Mouse (Mus musculus): ENCODE data around the gene Dst. TPM values are rescaled to one million over a fixed set of nuclear protein-coding genes. Genes with fewer than 3 reads are reported as not detected.

The Dst gene
- total and polyA plus RNA-seq, 2 experiments from 2014 or later = 31.7 to 155 TPM

DNA sequence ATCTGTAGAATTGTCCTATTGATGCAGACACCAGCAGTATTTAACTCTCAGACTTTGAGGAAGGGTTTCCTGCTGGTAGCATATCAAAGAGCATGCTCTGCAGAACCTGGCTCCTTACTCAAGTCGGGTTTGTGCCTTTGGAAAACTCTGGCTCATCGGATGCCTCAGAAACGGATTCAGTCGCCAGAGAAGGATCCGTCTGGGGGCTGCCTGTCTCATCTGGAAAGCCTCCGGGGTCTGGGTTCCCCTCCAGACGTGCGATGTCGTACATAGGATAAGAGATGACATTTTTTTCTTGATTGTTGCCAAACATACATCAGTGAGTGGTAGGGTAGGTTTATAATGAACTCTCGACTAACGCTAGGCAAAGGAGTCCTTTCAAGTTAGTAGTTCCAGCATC lies 361.6 kb downstream of the Dst start:
- Histone ChIP-seq H3K27ac (ENCODE audit: low read depth, low read length) (no peak overlapping the region), H3K36me3 (ENCODE audit: insufficient read depth, low read length) (peaks cover 61% of the 10 kb centered on the region), H3K4me1 (ENCODE audit: insufficient read depth, low read length) (no peaks in the 10 kb centered on the region), H3K4me3 (ENCODE audit: low read depth, low read length) (no peak overlapping the region), H3K27me3 (ENCODE audit: insufficient read depth, low read length) (no peaks in the 10 kb centered on the region), H3K4me2 (ENCODE audit: low read depth, low read length, poor library complexity, severe bottlenecking) (no peak overlapping the region), H3K9me3 (ENCODE audit: low read length) (no peaks in the 10 kb centered on the region), H3K9ac (replicated peaks; ENCODE audit: low read length, poor library complexity, severe bottlenecking) (no peak overlapping the region)
- WGBS = 87% methylated on average over 11 of the region's 11 CpGs
- no peak for DNase-seq (ENCODE audit: low spot score)
- TF ChIP-seq CTCF (IDR thresholded peaks at IDR 0.05) = no peak
- no peak for ATAC-seq (ENCODE audit: low FRiP score)

DNA sequence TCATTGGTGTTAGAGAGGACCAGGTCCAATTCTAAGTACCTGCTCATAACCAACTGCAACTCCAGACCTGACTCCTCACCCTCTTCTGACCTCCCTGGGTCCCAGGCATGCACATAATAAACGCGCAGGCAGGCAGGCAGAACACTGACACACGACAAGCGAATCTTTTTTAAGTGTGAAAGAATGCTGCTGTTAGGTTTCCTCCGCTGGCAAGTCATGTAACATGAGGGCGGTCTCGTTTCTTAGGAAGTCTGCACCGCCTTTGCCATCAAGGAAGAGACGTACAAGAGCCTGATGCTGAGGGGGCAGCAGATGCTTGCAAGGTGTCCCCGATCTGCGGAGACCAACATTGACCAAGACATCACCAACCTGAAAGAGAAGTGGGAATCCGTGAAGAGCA lies 365.9 kb downstream of the Dst start:
- Histone ChIP-seq H3K9ac (replicated peaks; ENCODE audit: low read length, poor library complexity, severe bottlenecking) (no peak overlapping the region), H3K9me3 (ENCODE audit: low read length) (no peaks in the 10 kb centered on the region), H3K4me3 (ENCODE audit: low read depth, low read length) (no peak overlapping the region), H3K36me3 (ENCODE audit: insufficient read depth, low read length) (peaks cover 77% of the 10 kb centered on the region), H3K4me1 (ENCODE audit: insufficient read depth, low read length) (no peaks in the 10 kb centered on the region), H3K27ac (ENCODE audit: low read depth, low read length) (no peak overlapping the region), H3K4me2 (ENCODE audit: low read depth, low read length, poor library complexity, severe bottlenecking) (no peak overlapping the region), H3K27me3 (ENCODE audit: insufficient read depth, low read length) (no peaks in the 10 kb centered on the region)
- DNase-seq (ENCODE audit: low spot score) (no peak), ATAC-seq (ENCODE audit: low FRiP score) (no peak)
- 96% methylated on average over 12 of the region's 12 CpGs for WGBS
- TF ChIP-seq CTCF (IDR thresholded peaks at IDR 0.05) = no peak

GRCm38 (mm10) chr1:34275787-34276186 lies 367.8 kb downstream of the Dst start:
- 96% methylated on average over 13 of the region's 13 CpGs for WGBS
- ATAC-seq (ENCODE audit: low FRiP score) (no peak), DNase-seq (ENCODE audit: low spot score) (no peak)
- no peak for TF ChIP-seq CTCF (IDR thresholded peaks at IDR 0.05)
- H3K4me3 ChIP-seq (ENCODE audit: low read depth, low read length) = no peak overlapping the region
- no peaks in the 10 kb centered on the region for H3K27me3 ChIP-seq (ENCODE audit: insufficient read depth, low read length)
- no peaks in the 10 kb centered on the region for H3K9me3 ChIP-seq (ENCODE audit: low read length)
- H3K36me3 ChIP-seq (ENCODE audit: insufficient read depth, low read length) = peaks cover 67% of the 10 kb centered on the region
- no peaks in the 10 kb centered on the region for H3K4me1 ChIP-seq (ENCODE audit: insufficient read depth, low read length)
- no peak overlapping the region for H3K9ac ChIP-seq (replicated peaks; ENCODE audit: low read length, poor library complexity, severe bottlenecking)
- H3K4me2 ChIP-seq (ENCODE audit: low read depth, low read length, poor library complexity, severe bottlenecking) = no peak overlapping the region
- H3K27ac ChIP-seq (ENCODE audit: low read depth, low read length) = no peak overlapping the region

- TF ChIP-seq CTCF (IDR thresholded peaks at IDR 0.05) = no peak
Observed at GRCm38 (mm10) chr1:34276756-34277155, 368.7 kb downstream of the Dst start.

DNA sequence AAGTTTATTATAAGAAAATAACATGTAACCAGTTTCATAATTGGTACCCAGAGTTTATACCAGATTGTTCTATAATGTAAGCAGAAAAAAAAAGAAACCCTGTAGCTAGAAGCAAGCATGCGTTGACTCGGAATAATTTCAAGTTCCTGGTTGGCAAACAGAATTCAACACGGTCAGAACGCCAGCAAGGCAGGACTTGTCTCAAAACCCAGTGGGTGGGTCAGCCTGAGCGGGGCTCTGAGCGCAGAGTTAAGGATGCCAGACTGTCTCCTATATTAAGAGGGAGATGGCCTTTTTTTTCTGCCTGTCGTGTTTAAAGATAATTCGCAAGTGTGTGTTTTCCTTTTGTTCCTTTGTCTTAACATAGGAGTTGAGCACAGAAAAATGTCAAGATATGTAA lies 369.2 kb downstream of the Dst start:
- no peak for DNase-seq (ENCODE audit: low spot score)
- no peak overlapping the region for H3K27ac ChIP-seq (ENCODE audit: low read depth, low read length)
- no peaks in the 10 kb centered on the region for H3K4me1 ChIP-seq (ENCODE audit: insufficient read depth, low read length)
- no peak overlapping the region for H3K4me3 ChIP-seq (ENCODE audit: low read depth, low read length)
- no peak for ATAC-seq (ENCODE audit: low FRiP score)
- H3K27me3 ChIP-seq (ENCODE audit: insufficient read depth, low read length) = no peaks in the 10 kb centered on the region
- H3K36me3 ChIP-seq (ENCODE audit: insufficient read depth, low read length) = peaks cover 53% of the 10 kb centered on the region
- no peak overlapping the region for H3K9ac ChIP-seq (replicated peaks; ENCODE audit: low read length, poor library complexity, severe bottlenecking)
- no peak overlapping the region for H3K4me2 ChIP-seq (ENCODE audit: low read depth, low read length, poor library complexity, severe bottlenecking)
- WGBS = 81% methylated on average over 8 of the region's 8 CpGs
- no peaks in the 10 kb centered on the region for H3K9me3 ChIP-seq (ENCODE audit: low read length)
- TF ChIP-seq CTCF (IDR thresholded peaks at IDR 0.05) = no peak

More at GRCm38 (mm10) chr1:34276756-34277155, 368.7 kb downstream of the Dst start:
- WGBS = 90% methylated on average over 7 of the region's 7 CpGs
- Histone ChIP-seq H3K4me2 (ENCODE audit: low read depth, low read length, poor library complexity, severe bottlenecking) (no peak overlapping the region), H3K36me3 (ENCODE audit: insufficient read depth, low read length) (peaks cover 58% of the 10 kb centered on the region), H3K4me3 (ENCODE audit: low read depth, low read length) (no peak overlapping the region), H3K27me3 (ENCODE audit: insufficient read depth, low read length) (no peaks in the 10 kb centered on the region), H3K9ac (replicated peaks; ENCODE audit: low read length, poor library complexity, severe bottlenecking) (no peak overlapping the region), H3K4me1 (ENCODE audit: insufficient read depth, low read length) (no peaks in the 10 kb centered on the region), H3K27ac (ENCODE audit: low read depth, low read length) (no peak overlapping the region), H3K9me3 (ENCODE audit: low read length) (no peaks in the 10 kb centered on the region)
- DNase-seq (ENCODE audit: low spot score) (no peak), ATAC-seq (ENCODE audit: low FRiP score) (no peak)

- DNase-seq (ENCODE audit: low spot score) (no peak), ATAC-seq (ENCODE audit: low FRiP score) (no peak)
- WGBS = 51% methylated on average over 7 of the region's 7 CpGs
- Histone ChIP-seq H3K4me1 (ENCODE audit: insufficient read depth, low read length) (no peaks in the 10 kb centered on the region), H3K4me3 (ENCODE audit: low read depth, low read length) (no peak overlapping the region), H3K9me3 (ENCODE audit: low read length) (no peaks in the 10 kb centered on the region), H3K36me3 (ENCODE audit: insufficient read depth, low read length) (peaks cover 42% of the 10 kb centered on the region), H3K9ac (replicated peaks; ENCODE audit: low read length, poor library complexity, severe bottlenecking) (no peak overlapping the region), H3K27ac (ENCODE audit: low read depth, low read length) (no peak overlapping the region), H3K4me2 (ENCODE audit: low read depth, low read length, poor library complexity, severe bottlenecking) (no peak overlapping the region), H3K27me3 (ENCODE audit: insufficient read depth, low read length) (no peaks in the 10 kb centered on the region)
- TF ChIP-seq CTCF (IDR thresholded peaks at IDR 0.05) = no peak
Observed at GRCm38 (mm10) chr1:34283502-34283901, 375.5 kb downstream of the Dst start.

All from midbrain, postnatal 0 days (tissue).